ENCODE assay signal across 25 mouse cellular contexts in genomic region chr2:59184107-59185064, GRCm38 (mm10). TPM values are rescaled to one million over a fixed set of nuclear protein-coding genes. Genes with fewer than 3 reads are reported as not detected.
A peak's percentile ranks its signal among the peaks of the same experiment; 100 is the strongest.
DNase-seq lines count a peak whose midpoint lies in the region; ATAC-seq and TF ChIP-seq lines count a peak whose summit lies in the region.
"Had no signal": no experiment of that assay in that cellular context is flagged by ENCODE, and none has a peak within 500 bp of the region (broad histone marks: within the 10 kb centered on the region; RNA-seq: fewer than 3 reads in every experiment).

No protein-coding gene starts in this region.

- no peak for TF ChIP-seq POLR2A in thymus, adult 2 months (IDR thresholded peaks at IDR 0.05; ENCODE audit: control insufficient read depth, extremely low read depth, insufficient read depth, low read length, poor library complexity)

- peaks cover 15% of the 10 kb centered on the region for H3K36me3 ChIP-seq in kidney, embryonic 15.5 days
- peaks cover 6% of the 10 kb centered on the region; the same call in 1 of the 2 replicates for H3K36me3 ChIP-seq in hindbrain, embryonic 12.5 days
- no peaks in the 10 kb centered on the region for H3K36me3 ChIP-seq in thymus, adult 2 months (ENCODE audit: control insufficient read depth, insufficient read depth, low read length)

- TF ChIP-seq CTCF in thymus, adult 2 months (IDR thresholded peaks at IDR 0.05; ENCODE audit: borderline replicate concordance, control insufficient read depth, extremely low read depth, insufficient read depth, low read length, poor library complexity), result no peak

- no peaks in the 10 kb centered on the region for H3K9me3 ChIP-seq in kidney, embryonic 15.5 days (replicated peaks)
- no peaks in the 10 kb centered on the region for H3K9me3 ChIP-seq in hindbrain, embryonic 12.5 days (replicated peaks)
- H3K9me3 ChIP-seq: embryonic facial prominence, embryonic 15.5 days; forebrain, embryonic 10.5 days; heart, embryonic 15.5 days had no signal

- DNase-seq in heart, adult 11 months, result peak; percentile 58
- no peak for DNase-seq in heart, adult 18-20 months
- DNase-seq in kidney, postnatal 10 days, result no peak
- no peak for DNase-seq in thymus, adult 2 months
- DNase-seq: adrenal gland, postnatal 25 days; cerebellum, postnatal 10 days; embryo, embryonic 11 days; gastrocnemius, adult 2 months; gastrocnemius, postnatal 25 days; heart, adult 2 months; heart, postnatal 14 days had no signal

- WGBS in kidney, embryonic 15.5 days, result 74% methylated on average over 11 of the region's 11 CpGs
- WGBS in hindbrain, embryonic 12.5 days, result 95% methylated on average over 11 of the region's 11 CpGs
- 90% methylated on average over 11 of the region's 11 CpGs for WGBS in thymus, adult 2 months

- 0 out of 2 replicates have a peak, but pooled peaks have one; percentile 36 for ATAC-seq in kidney, embryonic 15.5 days (replicated peaks; ENCODE audit: low FRiP score)
- peak; percentile 79 for ATAC-seq in common myeloid progenitor, adult 5-6 weeks (replicated peaks; ENCODE audit: low read depth, poor library complexity, severe bottlenecking)
- ATAC-seq in monocyte, adult 5-6 weeks (replicated peaks; ENCODE audit: insufficient number of reproducible peaks, low FRiP score, low TSS enrichment, poor library complexity, severe bottlenecking), result peak; percentile 77
- no peak for ATAC-seq in hindbrain, embryonic 12.5 days (ENCODE audit: low FRiP score)
- ATAC-seq: activated CD4-positive, CD25-positive, alpha-beta regulatory T cell, adult 4 months; forebrain, embryonic 14.5 days; Patski had no signal

- no peak overlapping the region for H3K27ac ChIP-seq in kidney, embryonic 15.5 days
- H3K27ac ChIP-seq in hindbrain, embryonic 12.5 days, result no peak overlapping the region
- no peak overlapping the region for H3K27ac ChIP-seq in thymus, adult 2 months (ENCODE audit: control insufficient read depth, insufficient read depth, low read length)
- H3K27ac ChIP-seq: embryonic facial prominence, embryonic 15.5 days; forebrain, embryonic 10.5 days; gastrocnemius, adult 2 months; heart, adult 2 months; heart, embryonic 15.5 days; hindbrain, embryonic 14.5 days had no signal

- no peak overlapping the region for H3K4me3 ChIP-seq in kidney, embryonic 15.5 days (replicated peaks)
- no peak overlapping the region for H3K4me3 ChIP-seq in hindbrain, embryonic 12.5 days
- H3K4me3 ChIP-seq in thymus, adult 2 months (ENCODE audit: control insufficient read depth, insufficient read depth, low read length), result no peak overlapping the region
- H3K4me3 ChIP-seq: embryonic facial prominence, embryonic 15.5 days; erythroblast, embryonic 14.5 days; forebrain, embryonic 10.5 days; gastrocnemius, adult 2 months; heart, adult 2 months; heart, embryonic 15.5 days had no signal

- no peak overlapping the region for H3K9ac ChIP-seq in kidney, embryonic 15.5 days
- H3K9ac ChIP-seq in hindbrain, embryonic 12.5 days, result no peak overlapping the region
- H3K9ac ChIP-seq: embryonic facial prominence, embryonic 15.5 days; heart, embryonic 15.5 days; hindbrain, embryonic 14.5 days had no signal

- H3K4me1 ChIP-seq in kidney, embryonic 15.5 days, result peaks cover 10% of the 10 kb centered on the region
- peaks cover 6% of the 10 kb centered on the region; the same call in 1 of the 2 replicates for H3K4me1 ChIP-seq in hindbrain, embryonic 12.5 days
- 0 out of 2 replicates have a peak, but pooled peaks cover 2% of the 10 kb centered on the region for H3K4me1 ChIP-seq in thymus, adult 2 months (replicated peaks; ENCODE audit: control insufficient read depth, insufficient read depth, low read length)

- H3K27me3 ChIP-seq in kidney, embryonic 15.5 days, result no peaks in the 10 kb centered on the region
- H3K27me3 ChIP-seq in hindbrain, embryonic 12.5 days, result no peaks in the 10 kb centered on the region
- H3K27me3 ChIP-seq in thymus, adult 2 months (ENCODE audit: control insufficient read depth, insufficient read depth, low read length), result no peaks in the 10 kb centered on the region
- H3K27me3 ChIP-seq: embryonic facial prominence, embryonic 15.5 days; heart, embryonic 15.5 days; Patski had no signal

- H3K4me2 ChIP-seq in kidney, embryonic 15.5 days, result no peak overlapping the region
- H3K4me2 ChIP-seq in hindbrain, embryonic 12.5 days (replicated peaks), result no peak overlapping the region
- H3K4me2 ChIP-seq: embryonic facial prominence, embryonic 15.5 days; heart, embryonic 11.5 days; heart, embryonic 15.5 days; hindbrain, embryonic 14.5 days had no signal

RNA-seq across cellular contexts. Expression of gene Pkp4, which starts 23.7 kb away (rescaled TPM):
- total RNA-seq in heart, adult 18-20 months (2021), result 100 to 1,000 TPM; 129 to 159 TPM
- polyA plus RNA-seq in kidney, embryonic 15.5 days (2015; fragmentation: Nextera tagmentation; extraction: Ambion mirVana), result 21.1 and 24.7 TPM in 2 replicates
- 20.5 and 23.6 TPM in 2 replicates for total RNA-seq in common myeloid progenitor, adult 5-6 weeks (2017)
- total RNA-seq in monocyte, adult 5-6 weeks (2017), result 16.6 to 23.4 TPM (median 22.2 TPM) in 3 replicates
- polyA plus RNA-seq in hindbrain, embryonic 12.5 days (2016; fragmentation: Nextera tagmentation; extraction: Ambion mirVana), result 16.4 and 20.0 TPM in 2 replicates
- 40.1 and 40.8 TPM in 2 replicates for polyA plus RNA-seq in thymus, adult 2 months (2012; rRNA removed)
- total RNA-seq: MEL had no signal

RNA-seq across cellular contexts. Expression of gene Ccdc148, which starts 23.9 kb away (rescaled TPM):
- total RNA-seq in heart, adult 18-20 months (2021), result 1 to 10 TPM in 1 of 2 experiments, under 1 TPM in 1; 0.69 to 1.0 TPM
- 1.5 and 1.9 TPM in 2 replicates for polyA plus RNA-seq in kidney, embryonic 15.5 days (2015; fragmentation: Nextera tagmentation; extraction: Ambion mirVana)
- total RNA-seq in common myeloid progenitor, adult 5-6 weeks (2017), result not detected in 2 replicates
- 0.19 to 1.1 TPM in 2 of 3 replicates, not detected in the other for total RNA-seq in monocyte, adult 5-6 weeks (2017)
- 2.6 TPM in 2 replicates for polyA plus RNA-seq in hindbrain, embryonic 12.5 days (2016; fragmentation: Nextera tagmentation; extraction: Ambion mirVana)
- 0.34 and 0.36 TPM in 2 replicates for polyA plus RNA-seq in thymus, adult 2 months (2012; rRNA removed)
- total RNA-seq: gastrocnemius, postnatal 25 days; MEL had no signal
- polyA plus RNA-seq: erythroblast, embryonic 14.5 days had no signal
